Mouse (Mus musculus) cerebellum, adult 9-10 months (tissue): ENCODE data around the gene Svs5.
A peak's percentile ranks its signal among the peaks of the same experiment; 100 is the strongest.
"Not testable (repeated sequence)": the region's sequence is repeated elsewhere in the genome, so short reads cannot be mapped to it uniquely, and the experiment has no call there.

ENCODE experiments used
- DNase-seq: peaks from one replicate; pipeline ENCODE4 v3.0.0; 2022

The Svs5 gene

DNA sequence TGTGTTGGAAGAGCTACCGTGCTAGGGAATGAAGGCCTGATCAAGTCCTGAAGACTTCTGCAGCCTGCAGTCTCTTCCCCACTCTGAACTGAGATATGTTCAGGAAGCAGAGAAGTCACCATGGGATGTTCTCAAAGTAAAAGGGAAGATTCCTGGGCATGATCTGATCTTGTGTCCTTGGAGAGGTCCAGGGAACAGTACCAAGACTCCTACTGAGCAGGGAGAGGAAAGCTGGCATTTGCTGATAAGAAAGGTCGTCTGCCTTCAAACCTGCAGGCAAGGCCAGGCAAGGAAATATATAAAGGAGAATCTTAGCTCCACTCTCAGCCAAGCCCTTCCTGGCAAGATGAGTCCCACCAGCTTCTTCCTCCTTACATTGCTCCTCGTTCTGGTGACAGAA, at the start of gene Svs5:
Gene Svs5, plus strand, starts transcription at position 301 of the 400 bp plus-strand sequence.
- not testable (repeated sequence) for DNase-seq

DNA sequence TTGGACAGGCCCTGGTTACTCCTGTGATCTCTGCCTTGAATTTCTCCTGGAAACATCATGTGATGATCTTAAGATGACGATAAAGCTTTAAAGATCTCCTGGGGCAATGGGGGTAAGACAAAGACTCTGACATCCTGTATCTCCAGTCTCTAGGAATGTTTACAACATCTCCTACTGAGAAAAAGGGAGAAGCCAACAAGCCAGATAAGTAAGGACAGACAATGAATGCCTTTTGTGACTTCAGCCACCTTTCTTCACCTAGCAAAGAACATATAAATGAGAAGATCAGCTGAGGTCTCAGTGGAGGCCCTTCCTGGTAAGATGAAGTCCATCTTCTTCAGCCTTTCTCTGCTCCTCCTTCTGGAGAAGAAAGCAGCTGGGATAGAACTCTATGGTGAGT, 43.6 kb upstream of the Svs5 start, which contains the start of gene Svs3a:
Gene Svs3a, plus strand, starts transcription at position 301 of the 400 bp plus-strand sequence.
- DNase-seq, result not testable (repeated sequence)

DNA sequence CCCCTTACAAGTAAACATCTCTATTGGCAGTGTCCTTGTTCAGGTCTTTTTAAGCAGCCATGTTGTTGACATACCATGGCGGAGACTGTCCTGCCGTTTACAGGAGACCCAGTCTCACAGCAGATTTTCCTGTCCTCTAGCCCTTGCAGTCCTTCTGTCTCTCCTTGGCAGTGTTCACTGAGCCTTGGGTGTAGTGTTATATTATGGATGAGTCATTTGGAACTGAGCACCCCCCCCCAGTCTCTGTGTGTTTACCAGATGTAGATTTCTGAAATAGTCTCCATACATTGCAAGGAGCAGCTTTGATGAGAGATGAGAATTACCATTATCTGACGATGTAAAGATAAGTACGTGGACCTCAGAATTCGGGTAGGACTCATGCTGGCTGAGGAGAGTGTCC, 19.9 kb upstream of the Svs5 start:
- DNase-seq, result no peak

DNA sequence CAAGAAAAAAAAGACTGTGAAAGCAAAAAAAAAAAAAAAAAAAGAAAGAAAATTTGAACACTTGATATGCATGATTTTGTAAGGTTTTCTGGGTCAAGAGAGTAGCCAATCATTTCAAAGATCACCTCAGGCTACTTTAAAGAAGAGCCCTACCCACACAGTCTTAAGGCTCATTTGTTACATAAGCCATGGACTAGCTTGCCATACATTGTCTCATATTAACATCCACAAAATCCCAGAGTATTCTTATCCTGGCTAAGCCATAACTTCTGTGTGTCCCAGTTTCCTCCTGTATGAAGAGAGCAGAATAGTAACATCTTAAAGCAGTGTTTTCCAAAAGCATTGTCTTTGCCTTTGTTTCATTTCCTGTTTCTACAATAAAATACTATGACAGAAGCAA, 17.1 kb upstream of the Svs5 start:
- not testable (repeated sequence) for DNase-seq

DNA sequence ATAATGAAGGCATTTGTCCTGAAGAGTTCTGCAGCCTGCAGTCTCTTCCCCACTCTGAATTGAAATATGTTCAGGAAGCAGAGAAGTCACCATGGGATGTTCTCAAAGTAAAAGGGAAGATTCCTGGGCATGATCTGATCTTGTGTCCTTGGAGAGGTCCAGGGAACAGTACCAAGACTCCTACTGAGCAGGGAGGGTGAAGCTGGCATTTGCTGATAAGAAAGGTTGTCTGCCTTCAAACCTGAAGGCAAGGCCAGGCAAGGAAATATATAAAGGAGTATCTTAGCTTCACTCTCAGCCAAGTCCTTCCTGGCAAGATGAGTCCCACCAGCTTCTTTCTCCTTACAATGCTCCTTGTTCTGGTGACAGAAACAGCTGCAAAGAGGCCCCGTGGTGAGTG, 16.1 kb upstream of the Svs5 start, which contains the start of gene Svs6:
Gene Svs6, plus strand, starts transcription at position 301 of the 400 bp plus-strand sequence.
- not testable (repeated sequence) for DNase-seq

DNA sequence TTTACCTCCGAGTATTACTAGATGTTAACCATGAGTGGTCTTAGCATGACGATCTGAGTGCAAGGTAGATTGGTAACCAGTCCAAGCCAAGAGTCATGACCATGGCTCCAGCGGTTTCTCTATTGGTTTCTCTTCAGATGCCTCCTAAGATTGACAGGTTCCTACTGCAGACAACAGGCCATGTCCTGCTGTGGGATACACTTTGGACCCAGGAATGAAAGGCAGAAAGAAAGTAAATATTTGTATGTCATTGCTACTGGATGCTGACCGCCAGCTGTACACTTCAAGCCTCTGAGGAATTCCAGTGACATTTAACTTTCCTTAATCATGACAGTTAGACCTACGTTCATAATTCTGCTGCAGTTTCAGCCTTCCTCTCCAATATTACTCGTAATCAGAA, 11.6 kb upstream of the Svs5 start:
- DNase-seq, result no peak

DNA sequence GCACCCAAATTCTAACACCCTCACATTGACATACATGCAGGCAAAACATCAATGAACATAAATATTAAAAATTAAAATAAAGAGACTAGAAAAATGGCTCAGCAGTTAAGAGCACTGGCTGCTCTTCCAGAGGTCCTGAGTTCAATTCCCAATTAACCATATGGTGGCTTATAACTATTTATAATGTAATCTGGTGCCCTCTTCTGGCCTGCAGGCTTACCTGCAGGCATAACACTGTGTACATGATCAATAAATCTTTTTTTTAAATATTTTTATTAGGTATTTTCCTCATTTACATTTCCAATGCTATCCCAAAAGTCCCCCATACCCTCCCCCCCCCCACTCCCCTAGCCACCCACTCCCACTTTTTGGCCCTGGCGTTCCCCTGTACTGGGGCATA, 11.2 kb downstream of the Svs5 start:
- DNase-seq, result not testable (repeated sequence)

DNA sequence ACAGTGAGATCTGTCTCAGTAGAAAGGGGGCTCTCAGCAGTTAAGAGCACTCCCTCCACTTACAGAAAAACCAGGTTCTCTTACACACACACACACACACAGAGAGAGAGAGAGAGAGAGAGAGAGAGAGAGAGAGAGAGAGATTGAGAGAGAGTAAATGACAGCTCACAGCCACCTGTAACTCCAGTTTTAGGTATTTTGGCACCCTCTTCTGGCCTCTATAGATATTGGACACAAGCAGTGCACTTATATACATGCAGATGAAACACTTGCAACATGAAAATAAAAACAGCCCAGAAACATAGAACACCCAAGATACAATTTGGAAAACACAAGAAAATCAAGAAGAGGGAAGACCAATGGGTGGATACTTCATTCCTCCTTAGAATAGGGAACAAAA, 15.2 kb downstream of the Svs5 start:
- DNase-seq, result not testable (repeated sequence)

DNA sequence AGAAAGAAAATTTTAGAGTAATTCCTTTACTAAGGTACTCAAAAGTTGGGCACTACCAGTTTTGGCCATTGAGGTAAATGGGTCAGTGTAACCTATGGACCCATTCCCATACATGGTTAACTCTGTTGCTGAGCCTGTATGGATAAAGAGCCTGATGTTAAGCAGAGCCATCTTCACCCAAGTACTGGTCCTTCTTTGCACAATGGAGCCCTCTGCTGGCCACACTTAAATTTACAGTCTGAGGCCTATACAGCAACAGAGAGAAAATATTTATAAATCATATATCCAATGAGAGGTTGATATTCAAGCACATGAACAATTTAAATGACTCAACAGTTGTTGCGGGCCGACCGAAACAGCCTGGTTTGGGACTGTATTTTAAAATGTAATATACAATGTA, 16.4 kb downstream of the Svs5 start:
- peak; percentile 2 for DNase-seq

DNA sequence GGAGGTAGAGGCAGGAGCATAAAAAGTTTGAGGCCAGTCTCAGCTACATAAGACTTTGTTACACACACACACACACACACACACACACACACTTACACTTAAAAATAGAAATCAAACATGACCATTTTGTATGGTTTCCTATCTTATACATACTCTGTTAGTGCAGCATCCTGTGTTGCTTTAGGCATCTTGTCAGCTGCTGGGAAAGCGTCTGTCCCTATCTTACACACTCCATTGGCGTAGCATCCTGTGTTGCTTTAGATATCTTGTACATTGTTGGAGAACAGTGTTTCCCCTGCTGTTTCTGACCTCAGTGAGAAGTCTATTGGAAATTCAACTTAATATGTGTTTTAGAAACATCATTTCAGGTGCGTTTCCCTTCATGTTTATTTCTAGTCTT, 20.2 kb downstream of the Svs5 start:
- DNase-seq, result no peak

DNA sequence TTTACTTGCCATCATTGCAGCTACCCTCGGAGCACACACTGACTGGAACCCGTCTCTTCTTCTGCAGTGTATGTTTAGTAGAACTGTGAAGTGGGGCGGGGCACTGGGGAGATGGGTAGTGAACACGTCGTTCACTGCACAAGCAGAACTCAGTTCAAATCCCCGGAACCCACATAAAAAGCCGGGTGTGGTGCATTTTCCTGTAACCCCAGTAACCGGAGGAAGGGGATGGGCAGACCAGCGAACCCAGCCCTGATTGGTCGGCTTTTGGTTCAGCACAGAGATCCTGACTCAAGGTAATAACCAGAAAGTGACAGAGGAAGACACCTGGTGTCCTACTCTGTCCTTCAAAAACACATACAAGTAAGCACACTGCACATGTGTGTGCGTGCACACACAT, 20.8 kb downstream of the Svs5 start:
- DNase-seq, result no peak

DNA sequence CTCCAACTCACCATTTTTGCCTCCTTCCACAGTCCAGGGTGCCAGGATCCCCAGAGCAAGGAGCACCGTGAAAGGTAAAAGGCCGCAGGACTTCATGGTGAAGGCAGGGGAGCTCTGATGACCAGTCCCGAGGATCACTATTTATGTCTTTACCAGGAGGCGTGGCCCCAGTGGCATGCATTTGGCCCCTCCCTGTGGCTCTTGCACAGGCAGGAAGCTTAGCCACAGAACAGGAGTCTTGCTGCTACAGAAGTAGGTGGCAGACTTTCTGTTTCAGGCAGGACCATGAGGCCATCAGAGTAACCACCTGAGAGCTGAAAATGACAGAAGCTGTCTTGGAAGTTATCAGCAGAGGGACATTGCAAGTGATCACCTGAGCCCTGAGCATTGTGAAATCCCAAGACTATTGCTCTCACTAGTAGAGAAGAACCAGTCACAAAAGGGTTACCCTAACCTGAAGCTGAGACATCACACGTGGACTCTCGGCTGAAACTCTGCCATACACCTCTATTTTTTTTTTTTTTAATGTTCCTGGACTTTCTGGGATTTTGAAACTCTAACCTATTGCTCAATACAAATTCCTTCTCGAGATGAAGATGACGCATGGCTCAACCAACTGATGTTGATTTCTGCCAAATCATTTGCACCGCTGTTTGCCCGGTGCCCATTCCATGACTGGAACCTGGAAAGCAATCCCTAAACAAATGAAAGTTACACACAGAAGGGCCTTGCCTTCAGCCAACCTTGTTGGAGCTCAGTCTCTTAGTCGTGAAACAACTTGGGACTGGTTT, 23.8 kb downstream of the Svs5 start:
- DNase-seq, result no peak

DNA sequence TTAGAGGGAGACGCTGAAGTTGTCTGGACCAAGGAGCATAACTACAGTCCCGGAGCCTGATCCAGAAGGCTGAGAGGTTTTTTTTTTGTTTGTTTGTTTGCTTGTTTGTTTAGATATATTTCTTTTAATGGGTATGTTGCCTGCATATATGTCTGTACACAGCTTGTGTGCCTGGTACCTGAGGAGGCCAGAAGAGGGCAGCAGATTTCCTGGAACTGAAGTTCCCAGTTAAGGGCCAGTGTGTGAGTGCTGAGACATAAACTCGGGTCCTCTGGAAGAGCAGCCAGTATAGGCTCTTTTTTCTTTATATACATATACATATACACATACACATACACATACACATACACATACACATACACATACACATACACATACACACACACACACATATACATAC, 25.8 kb downstream of the Svs5 start:
- no peak for DNase-seq

DNA sequence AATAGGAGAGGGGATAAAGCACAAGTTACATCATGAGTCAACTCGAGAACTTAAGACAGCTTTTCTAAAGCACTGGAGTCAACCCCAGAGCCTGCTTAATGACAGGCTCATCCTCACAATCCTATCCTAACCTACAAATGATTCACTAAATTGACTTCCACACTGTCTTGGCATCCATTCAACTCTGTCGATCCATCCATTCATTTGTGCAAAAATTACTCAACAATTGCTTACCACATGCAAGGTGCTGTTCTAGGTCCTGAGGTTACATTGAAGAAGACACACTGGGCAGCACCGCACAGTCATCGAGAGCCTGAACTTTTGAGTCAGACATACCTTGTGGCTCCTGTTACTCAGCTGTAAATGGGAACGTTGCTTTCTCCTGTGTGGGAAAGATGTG, 26.5 kb downstream of the Svs5 start:
- DNase-seq, result no peak

DNA sequence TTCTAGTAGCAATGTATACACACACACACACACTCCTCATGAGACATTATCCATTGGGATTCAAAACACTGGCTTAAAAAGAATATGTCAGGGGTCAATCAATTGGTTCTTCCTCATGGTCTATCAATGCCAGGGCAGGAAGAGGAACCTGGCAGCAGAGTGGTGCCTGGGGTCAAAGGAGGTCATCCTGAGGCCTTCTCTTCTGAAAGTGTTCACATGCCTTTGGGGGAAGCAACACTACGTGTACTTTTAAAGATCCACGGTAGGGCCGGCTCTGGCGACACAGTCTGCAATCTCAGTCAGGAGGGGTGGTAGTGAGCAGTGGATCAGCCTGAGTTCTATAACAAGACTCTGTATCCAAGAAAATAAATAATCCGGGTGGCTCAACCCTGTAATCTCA, 27.1 kb downstream of the Svs5 start:
- DNase-seq, result no peak

DNA sequence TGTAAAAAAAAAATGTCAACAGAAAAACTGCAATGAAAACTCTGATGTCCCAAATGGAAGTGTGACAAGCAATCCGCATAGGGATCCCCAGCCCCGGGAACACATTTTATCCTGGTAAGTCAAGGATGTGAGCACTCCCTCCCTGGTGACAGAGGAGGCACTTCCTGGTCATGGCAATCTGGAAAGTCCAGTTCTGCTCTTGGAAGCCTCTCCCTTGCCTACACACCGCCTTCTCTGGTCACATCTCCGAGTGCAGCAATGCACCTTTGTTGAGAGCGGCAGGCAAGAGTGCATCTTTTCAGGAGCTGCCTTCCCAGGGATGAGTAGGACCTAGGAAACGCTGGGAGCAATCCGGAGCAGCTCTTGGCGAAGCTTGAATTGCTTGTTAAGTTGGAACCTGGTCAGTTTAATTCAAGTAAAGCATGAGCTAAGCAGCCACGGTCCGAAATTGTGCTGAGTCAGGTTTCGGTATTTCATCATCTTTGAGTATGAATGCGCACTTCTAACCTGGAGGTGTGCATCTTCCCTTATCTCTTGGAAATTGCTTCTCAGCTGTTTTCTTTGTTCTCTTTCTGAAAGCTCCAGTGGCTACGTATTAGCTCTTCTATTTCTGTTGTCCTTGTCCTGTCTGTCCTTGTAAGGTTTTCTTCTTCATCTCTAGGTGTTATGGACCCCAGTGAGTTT, 28.6 kb downstream of the Svs5 start:
- DNase-seq, result no peak

DNA sequence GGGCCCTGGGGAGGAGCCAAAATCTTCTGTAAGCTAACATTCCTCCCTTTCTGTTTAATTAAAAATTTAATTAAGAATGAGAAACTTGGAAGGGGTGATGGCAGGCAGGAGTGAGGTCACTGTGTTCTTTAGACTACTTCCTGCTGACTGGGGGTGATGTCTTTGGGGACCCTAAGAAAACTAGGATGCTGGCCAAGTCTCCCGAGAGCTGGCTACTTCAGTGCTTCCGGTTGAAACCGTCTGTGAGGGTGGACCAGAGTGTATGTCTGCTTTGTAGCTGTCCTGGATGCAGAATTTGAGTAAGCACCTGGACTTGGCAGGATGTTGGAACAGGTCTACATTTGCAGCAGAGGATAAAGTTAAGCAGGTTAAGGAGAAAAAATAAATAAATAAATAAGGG, 34.4 kb downstream of the Svs5 start:
- no peak for DNase-seq

DNA sequence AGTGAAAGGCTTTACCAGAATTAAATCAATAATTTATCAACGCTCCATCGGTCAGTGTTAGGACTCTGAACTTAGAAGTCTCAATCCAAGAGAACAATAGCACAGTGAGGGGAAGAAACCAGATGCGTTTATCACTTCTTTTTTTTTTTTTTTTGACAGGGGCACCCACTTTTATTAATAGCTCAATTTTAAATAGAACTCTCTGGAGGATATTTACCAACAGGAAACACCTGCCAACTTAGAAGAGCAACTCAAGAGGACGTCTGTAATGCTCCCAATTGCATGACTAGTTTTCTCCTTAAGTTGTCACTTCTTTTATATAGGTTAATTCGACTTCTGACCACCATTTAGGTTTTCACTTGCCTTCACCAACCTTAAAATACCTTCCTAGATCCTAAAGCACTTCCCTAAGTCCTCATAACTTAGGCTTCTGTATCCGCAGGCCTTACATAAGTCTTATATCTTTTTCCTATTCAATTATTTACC, 36.1 kb downstream of the Svs5 start:
- DNase-seq, result no peak

DNA sequence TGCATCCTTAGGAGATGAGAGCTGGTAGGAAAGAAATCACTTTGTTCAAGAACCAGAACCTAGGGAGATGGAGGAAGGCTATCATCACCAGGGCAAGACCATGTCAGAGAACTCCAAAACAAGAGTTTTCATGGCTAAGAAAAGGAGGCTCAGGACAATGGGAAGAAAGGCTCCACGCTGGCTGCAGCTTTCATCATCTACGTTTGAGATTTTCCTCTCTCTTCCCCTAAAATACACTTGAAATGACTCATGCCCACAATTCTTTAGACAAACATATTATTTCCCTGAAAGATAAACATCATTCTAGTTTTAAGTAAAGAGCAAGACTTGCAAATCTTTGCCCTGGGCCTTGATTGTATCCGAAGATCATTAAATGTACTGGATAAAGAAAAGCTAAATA, 38.8 kb downstream of the Svs5 start:
- no peak for DNase-seq

DNA sequence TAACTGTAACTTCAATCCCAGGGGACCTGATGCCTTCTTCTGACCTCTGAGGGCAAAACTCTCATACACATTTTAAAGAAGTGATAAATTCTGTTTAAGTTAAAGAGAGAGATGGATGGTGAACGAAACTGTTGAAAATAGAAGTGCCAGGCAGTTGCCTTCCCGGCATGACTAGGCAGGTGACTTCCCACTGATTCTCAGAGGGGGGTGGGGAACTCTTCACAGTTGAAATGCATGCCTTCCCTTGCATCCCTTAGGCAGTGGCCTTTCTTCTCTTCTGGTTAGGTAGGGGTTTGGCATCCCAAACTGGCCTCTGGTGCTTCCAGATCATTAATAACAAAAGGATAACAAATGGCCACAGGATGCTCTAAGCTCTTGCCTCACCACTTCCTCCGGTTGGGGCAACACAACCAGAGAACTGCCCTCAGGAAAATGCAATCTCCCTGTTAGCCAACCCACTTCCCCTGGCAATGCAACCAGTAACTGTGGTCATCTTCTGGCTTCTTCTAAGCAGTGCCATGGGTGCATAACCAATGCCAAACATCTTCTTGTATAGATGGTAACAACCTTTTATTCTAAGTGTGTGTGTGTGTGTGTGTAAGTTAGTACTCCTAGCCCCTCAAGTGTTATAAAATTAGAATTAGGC, 40.0 kb downstream of the Svs5 start:
- DNase-seq, result no peak

DNA sequence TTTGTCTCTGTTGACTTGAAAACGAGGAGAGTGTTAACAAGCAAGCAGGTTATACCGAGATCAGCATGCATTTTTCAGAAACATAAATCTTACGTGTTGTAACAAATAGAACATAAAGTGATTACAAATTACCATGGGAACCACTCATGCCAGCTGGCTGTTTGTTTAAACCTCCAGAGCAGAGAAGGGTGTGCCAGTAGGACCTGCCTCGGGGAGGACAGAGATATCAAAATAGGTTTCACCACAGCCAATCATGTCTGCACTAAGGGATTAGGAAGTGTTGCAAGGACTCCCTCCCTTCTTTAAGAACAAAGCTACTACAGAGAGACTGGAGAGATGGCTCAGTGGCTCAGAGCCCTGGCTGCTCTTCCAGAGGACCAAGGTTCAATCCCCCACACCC, 40.6 kb downstream of the Svs5 start:
- DNase-seq, result no peak

DNA sequence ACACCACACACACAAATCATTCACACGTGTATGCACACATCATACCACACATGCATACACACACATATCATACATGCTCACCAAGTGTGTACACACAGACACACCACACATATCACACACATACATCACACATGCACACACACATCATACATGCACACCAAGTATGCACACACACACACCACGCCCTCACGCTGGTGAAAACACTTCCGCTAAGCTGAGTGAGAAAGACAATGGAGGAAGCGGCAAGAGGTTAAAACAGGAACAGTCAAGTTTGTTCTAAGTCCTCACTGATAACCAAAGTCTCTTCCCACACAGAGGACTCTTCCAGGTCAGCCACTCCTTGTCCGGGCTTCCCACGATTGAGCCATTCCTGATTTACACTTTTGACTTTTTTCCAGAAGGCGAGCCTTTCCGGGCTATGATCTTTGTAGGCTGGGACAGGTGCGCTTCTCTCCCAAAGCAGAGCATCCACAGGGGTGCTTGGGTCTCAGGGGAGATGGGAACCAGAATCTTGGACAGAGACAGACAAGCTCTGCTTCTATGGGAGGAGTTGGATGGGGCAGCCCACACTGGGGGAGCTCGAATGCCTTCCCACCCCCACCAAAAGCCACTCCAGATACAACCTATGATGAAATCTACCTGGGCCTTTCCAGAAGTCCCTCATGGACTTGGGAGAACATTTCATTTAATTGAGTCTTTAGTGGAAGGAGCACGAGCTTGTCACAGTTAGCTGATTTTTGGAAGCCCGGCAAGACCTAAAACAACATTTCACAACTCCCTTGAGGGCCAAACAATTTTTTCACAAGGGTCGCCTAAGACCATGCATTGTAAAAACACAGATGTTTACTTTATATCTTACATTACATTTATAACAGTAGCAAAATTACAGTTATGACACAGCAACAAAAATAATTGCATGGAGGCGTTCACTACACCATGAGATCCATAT, 45.2 kb downstream of the Svs5 start:
- DNase-seq, result no peak

DNA sequence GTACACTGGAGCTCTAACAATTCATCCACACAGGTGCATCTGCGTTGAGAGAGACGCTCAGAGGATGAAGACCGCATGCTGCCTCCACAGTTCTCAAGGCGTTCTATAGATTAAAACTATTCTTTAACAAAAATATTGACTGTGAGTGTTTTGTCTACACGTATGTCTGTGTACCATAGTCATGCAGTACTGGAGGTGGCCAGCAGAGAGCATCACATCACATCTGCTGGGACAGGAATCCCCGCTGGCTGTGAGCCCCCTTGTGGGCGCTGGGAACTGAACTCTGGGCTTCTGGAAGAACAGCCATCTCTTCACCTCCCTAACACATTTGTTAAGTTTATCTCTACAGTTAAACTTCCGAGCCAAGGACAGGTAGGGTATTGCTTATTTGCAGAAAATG, 49.2 kb downstream of the Svs5 start:
- no peak for DNase-seq
